Mouse (Mus musculus) olfactory bulb, adult 2 months (tissue): ENCODE results near the gene Ssc4d. TPM values are rescaled to one million over a fixed set of nuclear protein-coding genes. Genes with fewer than 3 reads are reported as not detected.
A peak's percentile ranks its signal among the peaks of the same experiment; 100 is the strongest.

ENCODE experiments used
- H3K27ac ChIP-seq: fragments of 200-500 bp; 2 replicates; pipeline ENCODE4 v1.5.1; 2012; ENCODE audit warnings: low read depth, low read length; ENCODE audit not compliant: insufficient read depth
- H3K4me1 ChIP-seq: fragments of 200-500 bp; 2 replicates; pipeline ENCODE4 v1.6.1; 2012; ENCODE audit warnings: low read length; ENCODE audit not compliant: control insufficient read depth, insufficient read depth
- H3K4me3 ChIP-seq: fragments of 200-500 bp; 2 replicates; pipeline ENCODE4 v1.5.1; 2012; ENCODE audit warnings: mild to moderate bottlenecking, low read depth, low read length, moderate library complexity; ENCODE audit not compliant: insufficient read depth
- CTCF ChIP-seq: fragments of 200-500 bp; IDR thresholded peaks from 2 replicates; pipeline ENCODE4 v1.5.1; 2012; ENCODE audit warnings: low read depth, mild to moderate bottlenecking, low read length, moderate library complexity; ENCODE audit not compliant: insufficient read depth
- POLR2A ChIP-seq: fragments of 200-500 bp; IDR thresholded peaks from 2 replicates; pipeline ENCODE4 v1.6.1; 2012; ENCODE audit warnings: mild to moderate bottlenecking, low read depth, low read length, moderate library complexity; ENCODE audit not compliant: insufficient read depth
- WGBS: fragments of 180-500 bp; shearing (Covaris S2); methylation state at CpG from one replicate; pipeline ENCODE4 v1.1.7; 2018; 5-methylcytosine and 5-hydroxymethylcytosine counted together
- polyA plus RNA-seq: library from polyadenylated mRNA; stranded (reverse); fragments of >200 nt; gene quantifications from 2 replicates; pipeline ENCODE4 v1.2.4, GENCODE M21; 2012; ENCODE audit warnings: low replicate concordance; ENCODE audit not compliant: missing spikeins, insufficient read depth, insufficient read length

Ssc4d gene
- polyA plus RNA-seq, 1 experiment, result not detected

DNA sequence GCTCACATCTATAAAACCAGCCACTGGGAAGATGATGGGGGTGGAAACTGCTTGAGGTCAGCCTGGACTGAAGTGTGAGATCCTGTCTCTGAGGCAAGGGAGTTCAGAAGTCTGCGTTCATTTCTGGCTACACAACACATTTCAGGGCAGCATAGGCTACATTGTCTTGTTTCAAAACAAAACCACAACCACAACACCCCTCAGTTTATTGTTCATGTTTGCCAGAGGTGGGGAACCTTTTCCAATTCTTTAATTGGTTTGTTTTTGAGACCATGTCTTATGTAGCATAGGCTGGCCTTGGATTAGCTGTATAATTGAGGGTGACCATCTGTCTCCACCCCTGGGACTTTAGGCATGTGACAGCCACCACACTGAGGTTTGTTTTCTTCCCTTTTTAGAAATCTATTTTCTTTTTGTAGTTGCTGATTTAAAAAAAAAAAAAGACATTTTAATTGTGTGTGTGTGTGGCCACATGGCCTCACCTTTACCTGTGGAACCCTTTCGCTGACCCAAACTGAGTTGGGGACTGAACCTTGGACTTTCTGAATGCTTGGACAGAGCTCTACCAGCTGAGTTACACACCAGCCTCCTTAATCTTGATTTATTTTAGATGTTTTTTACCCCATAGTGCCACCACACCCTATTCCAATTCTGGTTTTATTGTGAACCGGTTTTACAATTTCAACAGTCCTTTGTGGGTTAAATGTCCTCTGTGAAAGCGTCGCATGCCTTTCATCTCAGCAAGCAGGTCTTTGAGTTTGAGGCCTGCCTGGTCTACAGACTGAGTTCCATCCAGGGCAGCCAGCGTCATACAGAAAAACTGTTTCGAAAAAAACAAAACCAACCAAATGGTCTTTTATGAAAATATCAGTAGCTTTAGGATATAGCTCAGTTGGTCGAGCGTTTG is 17.8 kb downstream of the Ssc4d start:
- TF ChIP-seq POLR2A, result no peak
- no peak for TF ChIP-seq CTCF
- peak overlapping the region; percentile 77 for H3K27ac ChIP-seq
- 0 out of 2 replicates have a peak overlapping the region, but pooled peaks have one; percentile 50 for H3K4me3 ChIP-seq
- no peaks in the 10 kb centered on the region; the same call in 1 of the 2 replicates for H3K4me1 ChIP-seq
- 75% methylated on average over 9 of the region's 9 CpGs for WGBS

DNA sequence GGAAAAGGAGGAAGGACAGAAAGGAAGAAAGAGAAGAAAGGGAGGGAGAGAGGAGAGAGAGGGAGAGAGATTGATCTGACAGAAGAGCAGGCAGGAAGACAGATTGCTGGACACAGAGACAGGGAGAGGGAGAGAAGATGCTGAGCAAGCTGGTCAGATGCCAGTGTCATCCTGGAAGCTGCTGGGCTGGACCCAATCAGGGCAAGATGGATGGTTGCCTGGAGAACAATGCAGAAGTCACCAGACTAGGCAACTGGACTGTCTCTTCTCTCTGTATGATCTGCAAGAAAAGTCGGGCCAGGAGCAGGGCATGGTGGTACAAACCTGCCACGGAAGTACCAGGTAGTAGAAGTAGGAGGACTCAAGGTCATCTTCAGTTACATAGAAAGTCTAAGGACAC is 21.5 kb downstream of the Ssc4d start:
- Histone ChIP-seq H3K4me1 (peaks cover 6% of the 10 kb centered on the region; the same call in 1 of the 2 replicates), H3K4me3 (no peak overlapping the region), H3K27ac (no peak overlapping the region)
- TF ChIP-seq POLR2A (no peak), CTCF (no peak)
- WGBS, result 91% methylated on average over 2 of the region's 2 CpGs

DNA sequence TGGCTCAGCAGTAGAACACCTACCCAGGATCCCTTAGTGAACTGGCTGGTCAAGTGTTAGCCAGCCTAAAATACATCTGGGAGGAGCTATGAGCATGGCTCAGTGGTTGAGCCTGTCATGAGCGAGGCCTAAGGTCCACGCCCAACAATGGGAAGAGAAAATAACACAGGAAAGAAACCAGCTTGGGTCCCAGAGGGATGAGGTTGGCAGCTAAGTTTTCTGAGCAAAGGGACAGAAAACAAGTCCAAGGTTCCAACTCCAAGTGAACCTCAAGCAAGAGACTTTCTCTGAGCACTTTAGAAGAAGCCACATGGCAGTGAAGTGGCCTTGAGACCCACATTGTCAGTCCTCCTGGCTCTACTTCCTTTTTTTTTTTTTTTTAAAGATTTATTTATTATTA is 22.7 kb downstream of the Ssc4d start:
- Histone ChIP-seq H3K4me3 (no peak overlapping the region), H3K4me1 (0 out of 2 replicates have a peak, but pooled peaks cover 6% of the 10 kb centered on the region), H3K27ac (no peak overlapping the region)
- no peak for TF ChIP-seq CTCF
- no peak for TF ChIP-seq POLR2A
- WGBS, result 96% methylated on average over 2 of the region's 2 CpGs

DNA sequence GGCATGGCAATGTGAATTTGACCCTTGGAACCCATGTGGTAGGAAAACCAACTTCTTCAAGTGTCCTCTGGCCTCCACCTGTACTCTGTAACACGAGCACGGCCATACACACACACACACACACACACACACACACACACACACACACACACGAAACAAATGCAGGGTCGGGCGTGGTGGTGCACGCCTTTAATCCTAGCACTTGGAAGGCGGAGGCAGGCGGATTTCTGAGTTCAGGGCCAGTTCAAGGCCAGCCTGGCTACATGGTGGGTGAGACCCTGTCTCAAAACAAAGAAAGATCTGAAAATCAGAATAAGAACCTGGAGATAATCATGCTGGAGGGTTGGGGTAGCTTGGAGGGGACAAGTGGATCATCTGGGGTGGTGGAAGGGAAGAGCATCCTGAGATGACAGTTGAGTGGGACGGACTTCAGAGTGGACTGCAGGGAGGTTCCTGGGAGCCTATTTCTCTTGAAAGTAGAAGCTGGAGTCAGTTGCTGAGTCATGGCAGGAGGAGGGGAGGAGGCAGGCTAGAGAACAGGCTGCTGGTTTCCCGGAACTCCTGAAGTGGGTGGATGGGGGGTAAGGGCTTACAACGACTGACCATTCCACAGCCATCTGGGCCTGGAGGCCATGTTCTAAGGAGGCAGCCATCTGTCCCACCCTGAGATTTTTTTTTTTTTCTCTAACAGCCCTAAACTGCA is 23.5 kb downstream of the Ssc4d start:
- TF ChIP-seq POLR2A, result no peak
- no peak for TF ChIP-seq CTCF
- H3K27ac ChIP-seq, result no peak overlapping the region
- 79% methylated on average over 11 of the region's 11 CpGs for WGBS
- H3K4me3 ChIP-seq, result no peak overlapping the region
- peaks cover 9% of the 10 kb centered on the region for H3K4me1 ChIP-seq

DNA sequence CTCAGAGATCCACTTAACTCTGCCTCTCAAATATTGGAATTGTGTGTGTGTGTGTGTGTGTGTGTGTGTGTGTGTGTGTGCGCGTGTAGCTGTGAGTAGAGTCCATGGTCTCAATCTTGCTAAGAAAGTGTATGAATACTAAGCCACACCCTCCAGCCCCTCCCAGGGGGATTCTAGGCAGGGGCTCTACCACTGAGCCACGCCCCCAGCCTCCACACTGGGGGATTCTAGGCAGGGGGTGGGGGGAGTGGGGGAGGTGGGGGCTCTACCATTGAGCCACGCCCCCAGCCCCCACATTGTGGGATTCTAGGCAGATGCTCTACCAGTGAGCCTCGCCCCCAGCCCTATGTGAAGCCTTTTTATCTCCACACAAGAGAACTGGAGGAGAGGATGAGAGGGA is 27.7 kb downstream of the Ssc4d start:
- no peak for TF ChIP-seq CTCF
- no peak for TF ChIP-seq POLR2A
- Histone ChIP-seq H3K4me1 (peaks cover 11% of the 10 kb centered on the region), H3K4me3 (no peak overlapping the region), H3K27ac (no peak overlapping the region)
- WGBS, result 77% methylated on average over 5 of the region's 5 CpGs

DNA sequence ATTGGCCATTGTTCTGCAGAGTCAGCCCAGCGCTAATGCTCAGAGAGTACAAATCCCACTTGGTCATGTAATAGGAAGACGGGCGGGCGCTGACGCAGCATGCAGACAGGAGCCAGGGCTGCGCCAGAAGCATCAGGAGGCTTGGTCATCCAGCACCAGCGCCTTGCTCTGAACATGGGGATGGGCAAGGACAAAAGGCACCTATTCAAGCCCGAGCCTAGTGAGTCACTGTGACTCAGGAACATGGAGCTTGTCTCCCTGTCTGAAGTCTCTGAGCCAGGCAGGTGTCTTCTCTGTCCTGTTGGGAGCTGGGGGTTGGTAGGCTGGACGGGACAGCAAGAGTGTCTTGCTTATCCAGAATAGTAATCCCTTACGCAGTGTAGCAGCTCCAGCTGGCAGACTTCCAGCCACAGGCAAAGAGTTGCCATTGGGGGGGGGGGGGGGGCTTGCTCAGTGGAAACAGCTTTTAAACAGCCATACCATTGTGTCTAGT is 28.4 kb downstream of the Ssc4d start:
- WGBS, result 24% methylated on average over 10 of the region's 10 CpGs
- TF ChIP-seq CTCF, result no peak
- no peak for TF ChIP-seq POLR2A
- H3K27ac ChIP-seq, result no peak overlapping the region

DNA sequence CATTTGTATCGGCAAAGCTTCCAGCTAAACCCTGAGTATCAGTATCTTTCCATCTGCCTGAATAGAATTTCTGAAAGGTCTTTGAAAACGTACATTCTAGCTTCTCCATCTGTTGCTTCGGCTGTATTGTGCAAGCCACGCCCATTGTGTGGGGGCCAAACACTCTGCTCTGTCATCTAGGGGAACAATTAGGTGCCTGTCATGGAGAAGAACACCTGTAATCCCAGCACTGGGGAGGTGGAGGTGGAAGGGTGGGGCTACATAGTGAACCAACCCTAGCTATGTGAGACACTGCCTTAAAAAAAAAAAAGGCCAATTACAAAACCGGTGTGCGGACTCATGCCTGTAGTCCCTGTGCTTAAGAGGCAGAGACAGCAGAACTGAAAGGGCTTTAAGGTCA is 31.6 kb downstream of the Ssc4d start:
- H3K27ac ChIP-seq, result no peak overlapping the region
- H3K4me1 ChIP-seq, result peaks cover 5% of the 10 kb centered on the region
- WGBS, result 67% methylated on average over 6 of the region's 6 CpGs
- H3K4me3 ChIP-seq, result no peak overlapping the region
- no peak for TF ChIP-seq POLR2A
- no peak for TF ChIP-seq CTCF

More for the DNA sequence above, 28.4 kb downstream of the Ssc4d start:
- Histone ChIP-seq H3K4me3 (no peak overlapping the region), H3K4me1 (peaks cover 9% of the 10 kb centered on the region)

DNA sequence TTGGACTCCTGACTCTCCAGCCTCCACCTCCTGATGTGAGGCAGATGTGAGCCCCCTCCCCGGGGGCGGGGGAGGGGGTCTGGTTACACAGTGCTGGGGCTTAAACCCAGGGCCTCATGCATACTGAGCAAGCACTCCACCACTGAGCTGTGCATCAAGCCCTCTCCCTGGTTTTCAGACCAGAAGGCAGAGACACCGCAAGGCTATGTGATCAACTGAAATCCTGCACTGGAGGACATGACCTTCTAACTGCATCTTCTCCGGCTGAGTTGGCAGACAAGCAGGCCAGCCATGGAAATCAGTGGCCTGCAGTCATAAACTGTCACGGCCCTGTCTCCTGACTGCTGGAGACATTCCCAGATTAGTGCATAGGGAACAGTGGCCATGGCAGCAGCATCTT is 33.7 kb downstream of the Ssc4d start:
- no peak overlapping the region for H3K4me3 ChIP-seq
- no peak overlapping the region for H3K27ac ChIP-seq
- no peak for TF ChIP-seq CTCF
- no peak for TF ChIP-seq POLR2A
- no peaks in the 10 kb centered on the region for H3K4me1 ChIP-seq
- WGBS, result 64% methylated on average over 5 of the region's 5 CpGs
